Mouse (Mus musculus): ENCODE measurements around the gene Tra2a. TPM values are rescaled to one million over a fixed set of nuclear protein-coding genes. Genes with fewer than 3 reads are reported as not detected.
A peak's percentile ranks its signal among the peaks of the same experiment; 100 is the strongest.

Gene Tra2a
- polyA plus RNA-seq, 1 experiment from 2014 or later = 51.6 TPM

DNA sequence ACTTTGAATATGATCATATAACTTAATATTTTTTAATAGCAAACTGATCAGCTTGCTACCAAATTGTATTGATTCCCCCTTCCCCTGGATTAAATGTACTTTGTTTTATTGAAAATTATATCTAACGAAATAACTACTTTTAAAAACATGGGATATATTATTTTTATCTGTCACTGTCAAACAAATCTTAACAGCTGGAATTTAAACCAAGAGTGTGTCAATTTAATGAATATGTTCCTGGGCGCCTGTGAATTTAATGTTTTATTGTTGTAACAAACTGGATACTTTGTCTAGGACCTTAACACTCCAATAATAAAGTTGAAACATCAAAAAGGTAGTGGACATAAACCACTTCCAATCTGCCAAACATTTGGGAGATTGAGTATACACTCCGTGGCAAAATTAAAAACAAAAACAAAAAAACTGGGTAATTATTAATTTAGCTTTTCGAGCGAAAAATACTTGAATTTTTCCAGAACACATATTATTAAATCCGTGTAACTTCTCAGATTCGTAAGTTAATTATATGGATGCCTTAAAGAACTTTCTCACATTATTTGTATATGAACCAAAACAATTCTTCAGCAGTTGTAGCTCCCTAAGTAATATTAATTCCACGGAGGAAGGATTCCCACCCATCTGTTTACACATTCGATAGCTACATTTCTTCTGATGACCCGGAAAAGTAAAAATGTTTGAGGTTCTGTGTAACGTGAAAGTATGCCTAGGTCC, 46.9 kb downstream of the Tra2a start:
- H3K27me3 ChIP-seq (ENCODE audit: insufficient read depth, low read length) = no peaks in the 10 kb centered on the region
- H3K9ac ChIP-seq = peak overlapping the region; percentile 74
- 0 out of 2 replicates have a peak, but pooled peaks cover 4% of the 10 kb centered on the region for H3K4me1 ChIP-seq (ENCODE audit: insufficient read depth)
- TF ChIP-seq CTCF (IDR thresholded peaks at IDR 0.05; ENCODE audit: low read depth) = no peak
- H3K36me3 ChIP-seq (ENCODE audit: insufficient read depth) = no peaks in the 10 kb centered on the region
- H3K4me2 ChIP-seq = peak overlapping the region; percentile 83
- DNase-seq = no peak
- H3K4me3 ChIP-seq (ENCODE audit: low read depth, low read length) = peak overlapping the region; percentile 64
- 3% methylated on average over 11 of the region's 11 CpGs for WGBS
- H3K9me3 ChIP-seq (ENCODE audit: low read depth, low read length) = no peaks in the 10 kb centered on the region
- ATAC-seq (ENCODE audit: insufficient read depth) = no peak
- peak overlapping the region; percentile 97 for H3K27ac ChIP-seq (ENCODE audit: low read depth)

GRCm38 (mm10) chr6:49215748-49216585, 47.9 kb downstream of the Tra2a start:
- WGBS = 1% methylated on average over 14 of the region's 14 CpGs
- Histone ChIP-seq H3K27ac (ENCODE audit: low read depth) (peak overlapping the region; percentile 100), H3K27me3 (ENCODE audit: insufficient read depth, low read length) (no peaks in the 10 kb centered on the region), H3K4me2 (peak overlapping the region; percentile 97), H3K9me3 (ENCODE audit: low read depth, low read length) (no peaks in the 10 kb centered on the region), H3K4me3 (ENCODE audit: low read depth, low read length) (peak overlapping the region; percentile 94), H3K4me1 (ENCODE audit: insufficient read depth) (peaks cover 8% of the 10 kb centered on the region; the same call in 1 of the 2 replicates), H3K9ac (peak overlapping the region; percentile 93), H3K36me3 (ENCODE audit: insufficient read depth) (no peaks in the 10 kb centered on the region)
- no peak for DNase-seq
- no peak for TF ChIP-seq CTCF (IDR thresholded peaks at IDR 0.05; ENCODE audit: low read depth)
- peak; percentile 8 for ATAC-seq (ENCODE audit: insufficient read depth)

GRCm38 (mm10) chr6:49214928-49215747, 48.7 kb downstream of the Tra2a start, which contains the start of gene Igf2bp3:
TSS of gene Igf2bp3 (minus strand) at chr6:49214957.
- under 1% methylated on average over 62 of the region's 68 CpGs for WGBS
- DNase-seq = peak; percentile 96
- Histone ChIP-seq H3K4me3 (ENCODE audit: low read depth, low read length) (peak within 1 kb of the TSS; percentile 94), H3K4me2 (peak within 1 kb of the TSS; percentile 97), H3K27ac (ENCODE audit: low read depth) (peak within 1 kb of the TSS; percentile 100), H3K4me1 (ENCODE audit: insufficient read depth) (peaks cover 8% of the 10 kb centered on the region; the same call in 1 of the 2 replicates), H3K9me3 (ENCODE audit: low read depth, low read length) (no peaks in the 10 kb centered on the region), H3K36me3 (ENCODE audit: insufficient read depth) (no peaks in the 10 kb centered on the region), H3K27me3 (ENCODE audit: insufficient read depth, low read length) (no peaks in the 10 kb centered on the region), H3K9ac (peak within 1 kb of the TSS; percentile 93)
- ATAC-seq (ENCODE audit: insufficient read depth) = peak; percentile 78
- no peak for TF ChIP-seq CTCF (IDR thresholded peaks at IDR 0.05; ENCODE audit: low read depth)

DNA sequence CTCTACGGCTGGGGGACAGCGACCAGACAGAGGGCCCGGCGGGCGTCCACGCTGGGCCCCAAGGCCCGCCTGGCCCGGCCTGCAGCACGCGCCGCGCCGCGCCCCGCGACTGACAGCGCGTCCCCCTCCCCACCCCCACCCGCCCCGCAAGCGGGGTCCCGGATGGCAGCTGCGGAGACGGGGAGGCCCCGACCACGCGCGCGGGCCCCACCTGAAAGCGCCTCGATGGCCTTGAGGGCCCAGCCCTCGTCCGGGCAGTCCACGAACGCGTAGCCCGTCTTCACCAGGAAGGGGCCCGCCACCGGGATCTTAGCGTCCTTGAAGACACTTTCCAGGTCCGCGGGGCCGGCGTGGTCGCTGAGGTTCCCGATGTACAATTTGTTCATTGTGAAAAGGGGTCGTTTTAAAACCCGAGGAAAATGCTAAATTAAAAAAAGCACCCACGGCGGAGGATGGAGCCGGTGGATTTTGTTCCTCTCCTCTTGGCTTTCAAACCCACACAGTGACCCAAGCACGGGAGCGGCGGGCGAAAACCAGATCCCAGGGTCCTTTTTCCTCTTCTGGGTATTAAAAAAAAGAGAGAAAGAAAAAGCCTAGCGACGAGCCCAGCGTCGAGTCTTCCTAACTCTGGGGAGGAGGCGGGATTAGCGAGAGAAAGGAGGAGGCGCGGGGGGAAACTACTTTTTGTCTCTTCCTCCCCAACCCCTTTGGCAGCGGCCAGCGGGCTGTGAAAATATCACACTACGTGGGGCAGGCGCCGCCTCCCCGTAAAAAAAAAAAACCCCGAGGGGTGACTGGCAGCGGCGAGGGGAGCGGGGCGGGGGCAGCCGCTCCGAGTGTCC, 49.5 kb downstream of the Tra2a start:
- H3K4me3 ChIP-seq (ENCODE audit: low read depth, low read length) = peak overlapping the region; percentile 94
- no peaks in the 10 kb centered on the region for H3K9me3 ChIP-seq (ENCODE audit: low read depth, low read length)
- ATAC-seq (ENCODE audit: insufficient read depth) (peak; percentile 15), DNase-seq (peak; percentile 95)
- peak overlapping the region; percentile 100 for H3K27ac ChIP-seq (ENCODE audit: low read depth)
- peak overlapping the region; percentile 93 for H3K9ac ChIP-seq
- no peak for TF ChIP-seq CTCF (IDR thresholded peaks at IDR 0.05; ENCODE audit: low read depth)
- WGBS = under 1% methylated on average over 76 of the region's 76 CpGs
- peaks cover 11% of the 10 kb centered on the region; the same call in 1 of the 2 replicates for H3K4me1 ChIP-seq (ENCODE audit: insufficient read depth)
- H3K27me3 ChIP-seq (ENCODE audit: insufficient read depth, low read length) = no peaks in the 10 kb centered on the region
- H3K36me3 ChIP-seq (ENCODE audit: insufficient read depth) = no peaks in the 10 kb centered on the region
- H3K4me2 ChIP-seq = peak overlapping the region; percentile 97

- under 1% methylated on average over 45 of the region's 50 CpGs for WGBS
- peaks cover 11% of the 10 kb centered on the region; the same call in 1 of the 2 replicates for H3K4me1 ChIP-seq (ENCODE audit: insufficient read depth)
- H3K27me3 ChIP-seq (ENCODE audit: insufficient read depth, low read length) = no peaks in the 10 kb centered on the region
- ATAC-seq (ENCODE audit: insufficient read depth) = no peak
- H3K9me3 ChIP-seq (ENCODE audit: low read depth, low read length) = no peaks in the 10 kb centered on the region
- DNase-seq = peak; percentile 50
- no peaks in the 10 kb centered on the region for H3K36me3 ChIP-seq (ENCODE audit: insufficient read depth)
- H3K9ac ChIP-seq = peak overlapping the region; percentile 93
- peak overlapping the region; percentile 100 for H3K27ac ChIP-seq (ENCODE audit: low read depth)
- no peak for TF ChIP-seq CTCF (IDR thresholded peaks at IDR 0.05; ENCODE audit: low read depth)
- peak overlapping the region; percentile 94 for H3K4me3 ChIP-seq (ENCODE audit: low read depth, low read length)
- peak overlapping the region; percentile 97 for H3K4me2 ChIP-seq
Observed at GRCm38 (mm10) chr6:49213581-49214085, 50.2 kb downstream of the Tra2a start.

All from lung, embryonic 14.5 days (tissue).